Mouse (Mus musculus) liver, embryonic 14.5 days (tissue): Measurements from ENCODE around the gene Bmp7.

Experiments
- CTCF ChIP-seq: IDR thresholded peaks from 2 replicates; pipeline ENCODE4 v1.5.1; 2016; ENCODE audit warnings: antibody characterized with exemption, low read depth, control low read depth
- EP300 ChIP-seq: IDR thresholded peaks from 2 replicates; pipeline ENCODE4 v1.6.1; 2016; ENCODE audit warnings: antibody characterized with exemption, low read depth

- TF ChIP-seq CTCF = no peak
- TF ChIP-seq EP300 = no peak
These were observed 6.3 kb downstream of the Bmp7 start for GRCm38 (mm10) chr2:172933631-172934419.
